Mouse (Mus musculus): ENCODE data around the gene Plxna4. TPM values are rescaled to one million over a fixed set of nuclear protein-coding genes. Genes with fewer than 3 reads are reported as not detected.

Gene Plxna4
- polyA plus RNA-seq, 1 experiment from 2014 or later = 4.3 TPM

- no peak overlapping the region for H3K4me2 ChIP-seq
- no peak overlapping the region for H3K27ac ChIP-seq
- H3K9ac ChIP-seq = no peak overlapping the region
- ATAC-seq (ENCODE audit: insufficient number of reproducible peaks, low FRiP score, low TSS enrichment, low read depth) = no peak
- no peaks in the 10 kb centered on the region for H3K36me3 ChIP-seq
- no peaks in the 10 kb centered on the region for H3K9me3 ChIP-seq
- no peak overlapping the region for H3K4me3 ChIP-seq
- whole genome bisulfite sequencing = 47% methylated on average over 2 of the region's 2 CpGs
- no peaks in the 10 kb centered on the region for H3K27me3 ChIP-seq
- H3K4me1 ChIP-seq = peaks cover 6% of the 10 kb centered on the region
Observed at GRCm38 (mm10) chr6:32199616-32200015, 388.4 kb downstream of the Plxna4 start.

GRCm38 (mm10) chr6:32196913-32197312 lies 391.1 kb downstream of the Plxna4 start:
- H3K27ac ChIP-seq = no peak overlapping the region
- 78% methylated on average over 9 of the region's 9 CpGs for WGBS
- no peaks in the 10 kb centered on the region for H3K9me3 ChIP-seq
- H3K27me3 ChIP-seq = no peaks in the 10 kb centered on the region
- no peak overlapping the region for H3K4me3 ChIP-seq
- no peak overlapping the region for H3K9ac ChIP-seq
- no peaks in the 10 kb centered on the region for H3K4me1 ChIP-seq
- no peaks in the 10 kb centered on the region for H3K36me3 ChIP-seq
- no peak for ATAC-seq (ENCODE audit: insufficient number of reproducible peaks, low FRiP score, low TSS enrichment, low read depth)
- no peak overlapping the region for H3K4me2 ChIP-seq

- whole genome bisulfite sequencing = 81% methylated on average over 2 of the region's 2 CpGs
- no peak for ATAC-seq (ENCODE audit: insufficient number of reproducible peaks, low FRiP score, low TSS enrichment, low read depth)
- no peak overlapping the region for H3K27ac ChIP-seq
Observed at GRCm38 (mm10) chr6:32193046-32193445, 394.9 kb downstream of the Plxna4 start.

GRCm38 (mm10) chr6:32184402-32184985 lies 403.5 kb downstream of the Plxna4 start:
- Histone ChIP-seq H3K9ac (no peak overlapping the region), H3K27me3 (no peaks in the 10 kb centered on the region; the same call in 1 of the 2 replicates), H3K36me3 (no peaks in the 10 kb centered on the region), H3K4me3 (no peak overlapping the region), H3K4me1 (peaks cover 13% of the 10 kb centered on the region), H3K27ac (no peak overlapping the region), H3K4me2 (no peak overlapping the region), H3K9me3 (no peaks in the 10 kb centered on the region)
- WGBS = 80% methylated on average over 4 of the region's 4 CpGs
- ATAC-seq (ENCODE audit: insufficient number of reproducible peaks, low FRiP score, low TSS enrichment, low read depth) = no peak

More at GRCm38 (mm10) chr6:32193046-32193445, 394.9 kb downstream of the Plxna4 start:
- Histone ChIP-seq H3K9me3 (no peaks in the 10 kb centered on the region), H3K4me2 (no peak overlapping the region), H3K36me3 (no peaks in the 10 kb centered on the region), H3K27me3 (no peaks in the 10 kb centered on the region), H3K4me1 (no peaks in the 10 kb centered on the region), H3K4me3 (no peak overlapping the region), H3K9ac (no peak overlapping the region)

GRCm38 (mm10) chr6:32183651-32184185 lies 404.3 kb downstream of the Plxna4 start:
- H3K4me2 ChIP-seq = no peak overlapping the region
- no peaks in the 10 kb centered on the region for H3K9me3 ChIP-seq
- H3K36me3 ChIP-seq = no peaks in the 10 kb centered on the region
- no peaks in the 10 kb centered on the region; the same call in 1 of the 2 replicates for H3K27me3 ChIP-seq
- no peak overlapping the region for H3K9ac ChIP-seq
- no peak overlapping the region for H3K4me3 ChIP-seq
- peaks cover 16% of the 10 kb centered on the region for H3K4me1 ChIP-seq
- H3K27ac ChIP-seq = no peak overlapping the region
- ATAC-seq (ENCODE audit: insufficient number of reproducible peaks, low FRiP score, low TSS enrichment, low read depth) = no peak
- WGBS = 63% methylated on average over 6 of the region's 6 CpGs

GRCm38 (mm10) chr6:32180012-32180358 lies 408.0 kb downstream of the Plxna4 start:
- Histone ChIP-seq H3K4me1 (peaks cover 16% of the 10 kb centered on the region), H3K27me3 (no peaks in the 10 kb centered on the region; the same call in 1 of the 2 replicates), H3K4me2 (no peak overlapping the region), H3K9me3 (no peaks in the 10 kb centered on the region), H3K9ac (no peak overlapping the region), H3K27ac (peak overlapping the region; percentile 50), H3K4me3 (no peak overlapping the region), H3K36me3 (no peaks in the 10 kb centered on the region)
- WGBS = 43% methylated on average over 5 of the region's 5 CpGs
- no peak for ATAC-seq (ENCODE audit: insufficient number of reproducible peaks, low FRiP score, low TSS enrichment, low read depth)

GRCm38 (mm10) chr6:32179346-32180011 lies 408.5 kb downstream of the Plxna4 start:
- 46% methylated on average over 2 of the region's 2 CpGs for WGBS
- H3K27ac ChIP-seq = peak overlapping the region; percentile 71
- H3K27me3 ChIP-seq = no peaks in the 10 kb centered on the region; the same call in 1 of the 2 replicates
- no peaks in the 10 kb centered on the region for H3K9me3 ChIP-seq
- no peak overlapping the region for H3K9ac ChIP-seq
- no peak overlapping the region for H3K4me3 ChIP-seq
- no peaks in the 10 kb centered on the region for H3K36me3 ChIP-seq
- H3K4me1 ChIP-seq = peaks cover 16% of the 10 kb centered on the region
- peak; percentile 52 for ATAC-seq (ENCODE audit: insufficient number of reproducible peaks, low FRiP score, low TSS enrichment, low read depth)
- H3K4me2 ChIP-seq = no peak overlapping the region

GRCm38 (mm10) chr6:32177905-32178304 lies 410.1 kb downstream of the Plxna4 start:
- no peaks in the 10 kb centered on the region for H3K36me3 ChIP-seq
- no peaks in the 10 kb centered on the region; the same call in 1 of the 2 replicates for H3K27me3 ChIP-seq
- ATAC-seq (ENCODE audit: insufficient number of reproducible peaks, low FRiP score, low TSS enrichment, low read depth) = no peak
- H3K27ac ChIP-seq = no peak overlapping the region
- H3K9me3 ChIP-seq = no peaks in the 10 kb centered on the region
- peaks cover 16% of the 10 kb centered on the region for H3K4me1 ChIP-seq
- no peak overlapping the region for H3K9ac ChIP-seq
- WGBS = 78% methylated on average over 3 of the region's 3 CpGs
- no peak overlapping the region for H3K4me2 ChIP-seq
- H3K4me3 ChIP-seq = no peak overlapping the region

- no peak overlapping the region for H3K27ac ChIP-seq
- WGBS = 50% methylated on average over 1 of the region's 1 CpGs
- no peak for ATAC-seq (ENCODE audit: insufficient number of reproducible peaks, low FRiP score, low TSS enrichment, low read depth)
- no peaks in the 10 kb centered on the region for H3K36me3 ChIP-seq
- H3K4me1 ChIP-seq = no peaks in the 10 kb centered on the region
- H3K9me3 ChIP-seq = no peaks in the 10 kb centered on the region
- no peak overlapping the region for H3K4me3 ChIP-seq
- H3K27me3 ChIP-seq = no peaks in the 10 kb centered on the region
- no peak overlapping the region for H3K4me2 ChIP-seq
- no peak overlapping the region for H3K9ac ChIP-seq
Observed at GRCm38 (mm10) chr6:32167725-32168124, 420.3 kb downstream of the Plxna4 start.

- ATAC-seq (ENCODE audit: insufficient number of reproducible peaks, low FRiP score, low TSS enrichment, low read depth) = no peak
- H3K36me3 ChIP-seq = no peaks in the 10 kb centered on the region
- H3K4me1 ChIP-seq = no peaks in the 10 kb centered on the region
- no peak overlapping the region for H3K27ac ChIP-seq
- 74% methylated on average over 2 of the region's 2 CpGs for WGBS
- no peaks in the 10 kb centered on the region for H3K27me3 ChIP-seq
- no peaks in the 10 kb centered on the region for H3K9me3 ChIP-seq
- H3K9ac ChIP-seq = no peak overlapping the region
- no peak overlapping the region for H3K4me3 ChIP-seq
- H3K4me2 ChIP-seq = no peak overlapping the region
Observed at GRCm38 (mm10) chr6:32160370-32160769, 427.6 kb downstream of the Plxna4 start.

GRCm38 (mm10) chr6:32159931-32160330 lies 428.1 kb downstream of the Plxna4 start:
- Histone ChIP-seq H3K36me3 (no peaks in the 10 kb centered on the region), H3K4me2 (no peak overlapping the region), H3K9me3 (no peaks in the 10 kb centered on the region), H3K27ac (no peak overlapping the region), H3K4me1 (no peaks in the 10 kb centered on the region), H3K9ac (no peak overlapping the region), H3K4me3 (no peak overlapping the region), H3K27me3 (no peaks in the 10 kb centered on the region)
- WGBS = 35% methylated on average over 4 of the region's 4 CpGs
- ATAC-seq (ENCODE audit: insufficient number of reproducible peaks, low FRiP score, low TSS enrichment, low read depth) = no peak

- no peaks in the 10 kb centered on the region for H3K27me3 ChIP-seq
- H3K4me1 ChIP-seq = no peaks in the 10 kb centered on the region
- no peak overlapping the region for H3K4me2 ChIP-seq
- 91% methylated on average over 1 of the region's 1 CpGs for WGBS
- no peaks in the 10 kb centered on the region for H3K36me3 ChIP-seq
- H3K27ac ChIP-seq = no peak overlapping the region
- no peak overlapping the region for H3K4me3 ChIP-seq
- H3K9ac ChIP-seq = no peak overlapping the region
- H3K9me3 ChIP-seq = no peaks in the 10 kb centered on the region
- ATAC-seq (ENCODE audit: insufficient number of reproducible peaks, low FRiP score, low TSS enrichment, low read depth) = no peak
Observed at GRCm38 (mm10) chr6:32158347-32158746, 429.6 kb downstream of the Plxna4 start.

Data from limb, embryonic 15.5 days (tissue).